Mouse (Mus musculus) bone marrow, adult 2 months (tissue): ENCODE data around the gene Unc119b. TPM values are rescaled to one million over a fixed set of nuclear protein-coding genes. Genes with fewer than 3 reads are reported as not detected.

Source experiments
- H3K27ac ChIP-seq: fragments of 200-500 bp; 2 replicates; pipeline ENCODE4 v1.5.1; 2012; ENCODE audit warnings: low read depth, mild to moderate bottlenecking, control low read depth, inconsistent platforms, low read length; ENCODE audit not compliant: control insufficient read depth, poor library complexity, insufficient read depth
- H3K4me1 ChIP-seq: fragments of 200-500 bp; 2 replicates; pipeline ENCODE4 v1.6.1; 2011; ENCODE audit warnings: low read length; ENCODE audit not compliant: control insufficient read depth, insufficient read depth
- H3K4me3 ChIP-seq: fragments of 200-500 bp; replicated peaks from 2 replicates; pipeline ENCODE3; 2011; ENCODE audit warnings: mild to moderate bottlenecking, low read depth, low read length, control low read depth; ENCODE audit not compliant: control insufficient read depth
- CTCF ChIP-seq: fragments of 200-500 bp; IDR thresholded peaks from 2 replicates; pipeline ENCODE4 v1.5.1; 2011; ENCODE audit warnings: low read length, control low read depth; ENCODE audit not compliant: control insufficient read depth, insufficient read depth
- POLR2A ChIP-seq: fragments of 200-500 bp; IDR thresholded peaks from 2 replicates; pipeline ENCODE4 v1.6.1; 2011; ENCODE audit warnings: low read depth, mild to moderate bottlenecking, control low read depth, low read length, borderline replicate concordance; ENCODE audit not compliant: control insufficient read depth
- WGBS: fragments of 180-500 bp; shearing (Covaris S2); methylation state at CpG from one replicate; pipeline ENCODE4 v1.1.7; 2018; 5-methylcytosine and 5-hydroxymethylcytosine counted together
- polyA plus RNA-seq: library from polyadenylated mRNA; stranded (reverse); fragments of >200 nt; gene quantifications from 2 replicates; pipeline ENCODE4 v1.2.4, GENCODE M21; 2011; ENCODE audit warnings: low replicate concordance; ENCODE audit not compliant: missing spikeins, insufficient read depth, insufficient read length

The Unc119b gene
- polyA plus RNA-seq, 1 experiment, result 7.8 TPM

GRCm38 (mm10) chr5:115129328-115129727 lies 5.4 kb downstream of the Unc119b start:
- Histone ChIP-seq H3K4me1 (peaks cover 4% of the 10 kb centered on the region), H3K4me3 (no peak overlapping the region), H3K27ac (no peak overlapping the region)
- TF ChIP-seq POLR2A (no peak), CTCF (no peak)
- 80% methylated on average over 6 of the region's 6 CpGs for WGBS

- TF ChIP-seq POLR2A, result 0 out of 2 replicates have a peak, but pooled peaks have one; percentile 6
- TF ChIP-seq CTCF, result no peak
- 90% methylated on average over 22 of the region's 22 CpGs for WGBS
- no peak overlapping the region for H3K27ac ChIP-seq
- peaks cover under 1% of the 10 kb centered on the region; the same call in 1 of the 2 replicates for H3K4me1 ChIP-seq
- H3K4me3 ChIP-seq, result no peak overlapping the region
Measured at GRCm38 (mm10) chr5:115127421-115128179, 7.2 kb downstream of the Unc119b start.

GRCm38 (mm10) chr5:115126578-115127312 lies 8.0 kb downstream of the Unc119b start:
- 84% methylated on average over 28 of the region's 28 CpGs for WGBS
- TF ChIP-seq CTCF (no peak), POLR2A (no peak)
- H3K4me3 ChIP-seq, result no peak overlapping the region
- no peaks in the 10 kb centered on the region; the same call in 1 of the 2 replicates for H3K4me1 ChIP-seq
- H3K27ac ChIP-seq, result no peak overlapping the region

GRCm38 (mm10) chr5:115125211-115125871 lies 9.4 kb downstream of the Unc119b start:
- H3K27ac ChIP-seq, result no peak overlapping the region
- H3K4me3 ChIP-seq, result no peak overlapping the region
- TF ChIP-seq CTCF (peak; percentile 99), POLR2A (no peak)
- 33% methylated on average over 24 of the region's 24 CpGs for WGBS
- H3K4me1 ChIP-seq, result no peaks in the 10 kb centered on the region

GRCm38 (mm10) chr5:115124690-115125089 lies 10.1 kb downstream of the Unc119b start:
- Histone ChIP-seq H3K27ac (no peak overlapping the region), H3K4me3 (no peak overlapping the region), H3K4me1 (no peaks in the 10 kb centered on the region)
- no peak for TF ChIP-seq POLR2A
- 86% methylated on average over 6 of the region's 6 CpGs for WGBS

GRCm38 (mm10) chr5:115120978-115121377 lies 13.8 kb downstream of the Unc119b start:
- Histone ChIP-seq H3K4me3 (no peak overlapping the region), H3K27ac (no peak overlapping the region), H3K4me1 (peaks cover 1% of the 10 kb centered on the region; the same call in 1 of the 2 replicates)
- TF ChIP-seq CTCF (no peak), POLR2A (no peak)
- 87% methylated on average over 5 of the region's 5 CpGs for WGBS

- no peak for TF ChIP-seq CTCF
- peak; percentile 55; the same call in 1 of the 2 replicates for TF ChIP-seq POLR2A
- under 1% methylated on average over 39 of the region's 39 CpGs for WGBS
Measured at GRCm38 (mm10) chr5:115118961-115119570, 15.7 kb downstream of the Unc119b start, which contains the start of gene Acads. TSS of gene Acads (minus strand) at chr5:115119346.

More at GRCm38 (mm10) chr5:115118961-115119570, 15.7 kb downstream of the Unc119b start, which contains the start of gene Acads:
- Histone ChIP-seq H3K27ac (peak within 1 kb of the TSS; percentile 56; the same call in 1 of the 2 replicates), H3K4me1 (peaks cover 1% of the 10 kb centered on the region; the same call in 1 of the 2 replicates), H3K4me3 (peak within 1 kb of the TSS; percentile 85)
